Mouse (Mus musculus): ENCODE results near the gene Pld5. TPM values are rescaled to one million over a fixed set of nuclear protein-coding genes. Genes with fewer than 3 reads are reported as not detected.

Gene Pld5
- 0.55 and 0.60 TPM in 2 replicates for polyA plus RNA-seq (2016; fragmentation: Nextera tagmentation; extraction: Ambion mirVana)

DNA sequence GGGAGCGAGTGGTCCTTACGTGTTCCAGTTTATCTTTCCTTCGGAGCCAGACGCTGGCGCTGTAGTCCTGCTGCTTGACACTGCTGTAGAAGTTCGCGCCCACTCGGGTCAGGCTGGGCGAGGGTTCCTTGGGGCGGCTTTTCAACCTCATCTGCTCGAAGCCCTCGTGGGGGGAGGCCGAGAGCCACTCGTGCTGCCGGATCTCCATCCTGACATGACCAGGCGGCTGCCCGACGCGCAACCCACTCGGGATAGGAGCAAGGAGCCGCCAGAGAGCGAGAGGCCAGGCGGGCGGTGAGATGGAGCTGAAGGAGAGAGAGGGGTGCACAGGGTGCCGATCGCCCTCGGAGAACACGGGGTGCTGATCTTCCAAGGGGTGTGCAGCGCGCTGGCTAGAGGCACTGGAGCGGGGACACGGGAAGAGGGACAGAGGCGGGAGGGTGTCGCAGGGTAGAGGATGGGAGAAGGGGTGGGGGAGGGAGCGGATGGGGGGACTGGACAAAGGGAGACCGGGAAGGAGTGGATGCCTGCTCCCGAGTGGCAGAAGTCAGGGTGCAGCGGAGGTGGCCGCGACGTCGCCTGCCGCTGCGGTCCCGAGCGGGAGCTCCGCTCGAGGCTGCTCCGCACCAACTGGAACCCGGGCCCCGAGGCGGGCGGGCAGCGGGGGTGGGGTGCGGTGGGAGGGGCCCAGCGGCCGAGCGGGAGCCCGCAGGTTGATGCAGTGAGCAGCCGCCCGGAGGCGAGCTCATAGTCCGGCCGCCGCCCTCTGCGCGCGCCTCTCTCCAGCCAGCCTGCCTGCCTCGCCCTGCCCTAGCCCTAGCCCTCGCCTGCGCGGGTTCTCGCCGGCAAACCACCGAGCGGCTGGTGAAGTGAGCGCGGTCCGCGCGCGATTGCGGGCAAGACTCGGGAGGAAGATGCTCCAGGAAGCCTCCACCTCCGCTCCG is at the start of gene Pld5:
Gene Pld5 (minus strand): TSS at position 646 of the 944 bp plus-strand sequence.
- Histone ChIP-seq H3K4me2 (peak within 1 kb of the TSS; percentile 100), H3K36me3 (no peaks in the 10 kb centered on the region), H3K4me1 (replicated peaks) (peaks cover 12% of the 10 kb centered on the region), H3K4me3 (peak within 1 kb of the TSS; percentile 78), H3K9ac (peak within 1 kb of the TSS; percentile 69), H3K27ac (ENCODE audit: poor library complexity, severe bottlenecking) (no peak within 1 kb of the TSS), H3K27me3 (replicated peaks) (peaks cover 45% of the 10 kb centered on the region), H3K9me3 (replicated peaks) (no peaks in the 10 kb centered on the region)
- peak; percentile 73 for ATAC-seq (ENCODE audit: insufficient number of reproducible peaks, low FRiP score)
- 2% methylated on average over 60 of the region's 86 CpGs for WGBS

DNA sequence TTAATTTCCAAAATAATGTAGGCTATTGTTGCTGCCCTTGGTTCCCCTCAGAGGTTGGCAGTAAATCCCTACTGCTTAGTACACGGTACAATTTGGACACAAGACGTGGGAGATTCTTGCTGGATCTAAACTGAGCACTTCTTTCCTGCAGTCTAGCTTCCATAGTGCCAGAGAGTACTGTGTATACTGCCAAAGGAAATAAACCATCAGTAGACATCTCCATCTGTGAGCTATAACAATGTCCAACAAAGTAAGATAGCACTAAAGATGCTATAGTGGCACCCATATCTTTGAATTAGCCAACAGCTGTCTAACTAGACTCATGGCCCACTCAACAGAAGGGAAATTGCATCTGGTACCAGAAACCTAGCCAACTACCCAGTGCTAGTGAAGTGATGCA is 40.0 kb upstream of the Pld5 start:
- no peaks in the 10 kb centered on the region for H3K9me3 ChIP-seq (replicated peaks)
- H3K4me3 ChIP-seq, result no peak overlapping the region
- H3K27me3 ChIP-seq (replicated peaks), result no peaks in the 10 kb centered on the region
- no peak overlapping the region for H3K27ac ChIP-seq (ENCODE audit: poor library complexity, severe bottlenecking)
- no peak overlapping the region for H3K4me2 ChIP-seq
- no peaks in the 10 kb centered on the region for H3K4me1 ChIP-seq (replicated peaks)
- 69% methylated on average over 2 of the region's 2 CpGs for WGBS
- no peak overlapping the region for H3K9ac ChIP-seq
- no peak for ATAC-seq (ENCODE audit: insufficient number of reproducible peaks, low FRiP score)
- no peaks in the 10 kb centered on the region for H3K36me3 ChIP-seq

DNA sequence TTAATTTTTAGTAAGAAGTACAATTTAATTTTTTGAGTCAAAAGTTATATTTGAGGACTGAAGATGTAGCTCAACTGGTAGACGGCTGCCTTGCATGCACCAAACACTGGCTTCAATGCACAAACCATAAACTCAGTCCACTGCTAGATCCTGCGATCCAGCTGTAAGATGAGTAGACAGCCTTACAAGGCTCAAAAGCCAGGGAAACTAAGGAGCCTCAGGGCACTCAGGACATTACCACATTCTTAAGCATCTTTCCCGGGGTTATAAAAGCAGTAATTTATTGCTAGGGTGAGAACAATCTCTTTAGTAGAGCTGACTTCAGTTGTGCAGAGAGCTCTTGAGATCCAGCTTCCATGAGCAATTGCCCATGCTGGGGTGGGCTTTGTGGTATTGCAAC is 35.1 kb upstream of the Pld5 start:
- H3K9me3 ChIP-seq (replicated peaks), result no peaks in the 10 kb centered on the region
- no peak for ATAC-seq (ENCODE audit: insufficient number of reproducible peaks, low FRiP score)
- H3K36me3 ChIP-seq, result no peaks in the 10 kb centered on the region
- no peak overlapping the region for H3K4me2 ChIP-seq
- H3K27me3 ChIP-seq (replicated peaks), result no peaks in the 10 kb centered on the region
- H3K4me1 ChIP-seq (replicated peaks), result no peaks in the 10 kb centered on the region
- H3K4me3 ChIP-seq, result no peak overlapping the region
- no peak overlapping the region for H3K9ac ChIP-seq
- 81% methylated on average over 3 of the region's 3 CpGs for WGBS
- H3K27ac ChIP-seq (ENCODE audit: poor library complexity, severe bottlenecking), result no peak overlapping the region

- Histone ChIP-seq H3K36me3 (no peaks in the 10 kb centered on the region), H3K27ac (ENCODE audit: poor library complexity, severe bottlenecking) (no peak overlapping the region), H3K4me1 (replicated peaks) (no peaks in the 10 kb centered on the region), H3K4me2 (no peak overlapping the region), H3K4me3 (no peak overlapping the region), H3K9ac (no peak overlapping the region), H3K9me3 (replicated peaks) (no peaks in the 10 kb centered on the region), H3K27me3 (replicated peaks) (no peaks in the 10 kb centered on the region)
- ATAC-seq (ENCODE audit: insufficient number of reproducible peaks, low FRiP score), result no peak
- 81% methylated on average over 5 of the region's 5 CpGs for WGBS
Observed at GRCm38 (mm10) chr1:176289396-176289795, 14.3 kb upstream of the Pld5 start.

DNA sequence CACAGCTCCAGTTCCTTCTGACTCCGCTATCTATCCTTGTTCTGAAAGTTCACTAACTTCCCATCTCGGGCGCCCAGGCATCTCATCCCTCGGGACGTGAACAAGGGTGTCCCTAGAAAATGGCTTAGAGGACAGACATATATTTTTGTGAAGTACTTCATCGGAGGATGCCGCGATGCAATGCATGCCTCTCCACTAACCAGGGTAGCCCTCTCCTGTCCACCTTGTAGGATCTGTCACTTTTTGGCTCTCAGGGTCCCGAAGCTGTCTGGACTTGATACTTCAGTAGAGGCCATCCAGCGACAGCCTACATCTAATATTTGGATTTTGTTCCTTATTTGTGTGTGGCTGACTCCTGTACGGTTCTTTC is 484 bp upstream of the Pld5 start:
- H3K4me3 ChIP-seq, result peak overlapping the region; percentile 78
- no peaks in the 10 kb centered on the region for H3K36me3 ChIP-seq
- peaks cover 45% of the 10 kb centered on the region for H3K27me3 ChIP-seq (replicated peaks)
- no peak for ATAC-seq (ENCODE audit: insufficient number of reproducible peaks, low FRiP score)
- no peak overlapping the region for H3K27ac ChIP-seq (ENCODE audit: poor library complexity, severe bottlenecking)
- peaks cover 12% of the 10 kb centered on the region for H3K4me1 ChIP-seq (replicated peaks)
- WGBS, result 13% methylated on average over 11 of the region's 11 CpGs
- peak overlapping the region; percentile 100 for H3K4me2 ChIP-seq
- H3K9ac ChIP-seq, result peak overlapping the region; percentile 69
- H3K9me3 ChIP-seq (replicated peaks), result no peaks in the 10 kb centered on the region

DNA sequence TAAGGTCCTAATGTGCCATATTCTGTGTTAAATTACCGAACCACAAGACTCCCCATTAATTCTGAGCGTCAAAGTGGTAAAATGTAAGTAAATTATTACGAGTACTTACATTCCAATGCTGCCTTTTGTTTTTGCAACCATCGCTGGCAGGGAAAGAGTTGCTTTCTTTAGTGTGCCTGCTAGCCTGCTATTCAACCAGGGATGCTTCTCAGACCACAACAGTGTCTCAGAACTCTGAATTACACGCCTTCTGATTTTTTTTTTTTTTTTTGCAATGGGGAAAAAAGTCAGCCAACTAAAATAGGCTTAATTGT is 26.4 kb downstream of the Pld5 start:
- Histone ChIP-seq H3K4me3 (no peak overlapping the region), H3K9ac (no peak overlapping the region), H3K4me2 (no peak overlapping the region), H3K9me3 (replicated peaks) (no peaks in the 10 kb centered on the region), H3K4me1 (replicated peaks) (peaks cover 11% of the 10 kb centered on the region; the same call in 1 of the 2 replicates), H3K27me3 (replicated peaks) (no peaks in the 10 kb centered on the region), H3K36me3 (no peaks in the 10 kb centered on the region), H3K27ac (ENCODE audit: poor library complexity, severe bottlenecking) (peak overlapping the region; percentile 66)
- ATAC-seq (ENCODE audit: insufficient number of reproducible peaks, low FRiP score), result no peak
- 62% methylated on average over 5 of the region's 5 CpGs for WGBS

- Histone ChIP-seq H3K4me3 (no peak overlapping the region), H3K27me3 (replicated peaks) (no peaks in the 10 kb centered on the region), H3K4me2 (peak overlapping the region; percentile 38), H3K4me1 (replicated peaks) (peaks cover 11% of the 10 kb centered on the region; the same call in 1 of the 2 replicates), H3K9me3 (replicated peaks) (no peaks in the 10 kb centered on the region), H3K9ac (no peak overlapping the region), H3K27ac (ENCODE audit: poor library complexity, severe bottlenecking) (peak overlapping the region; percentile 42), H3K36me3 (no peaks in the 10 kb centered on the region)
- WGBS, result 71% methylated on average over 9 of the region's 9 CpGs
- ATAC-seq (ENCODE audit: insufficient number of reproducible peaks, low FRiP score), result no peak
Observed at GRCm38 (mm10) chr1:176247885-176248716, 27.0 kb downstream of the Pld5 start.

DNA sequence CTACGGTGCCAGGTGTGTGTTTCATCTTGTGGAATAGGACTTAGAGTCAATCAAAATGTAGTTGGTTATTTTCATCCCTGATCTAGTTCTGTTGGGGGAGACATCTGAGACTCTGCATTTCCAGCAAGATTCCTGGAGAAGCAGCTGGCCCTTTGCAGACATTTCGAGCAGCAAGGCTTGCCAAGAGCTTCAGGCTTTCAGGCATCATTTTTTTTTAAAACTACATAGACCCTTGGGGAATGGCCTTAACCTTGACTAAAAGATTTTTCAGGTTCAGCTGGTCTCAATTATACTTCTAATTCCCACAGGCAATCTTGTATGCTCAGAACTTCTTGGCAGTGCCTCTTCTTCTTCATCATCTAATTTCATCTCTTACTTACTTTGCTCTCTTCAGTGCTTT is 35.9 kb downstream of the Pld5 start:
- no peaks in the 10 kb centered on the region for H3K4me1 ChIP-seq (replicated peaks)
- H3K4me3 ChIP-seq, result no peak overlapping the region
- no peaks in the 10 kb centered on the region for H3K36me3 ChIP-seq
- 73% methylated on average over 2 of the region's 2 CpGs for WGBS
- H3K9me3 ChIP-seq (replicated peaks), result no peaks in the 10 kb centered on the region
- H3K27me3 ChIP-seq (replicated peaks), result no peaks in the 10 kb centered on the region
- H3K4me2 ChIP-seq, result no peak overlapping the region
- ATAC-seq (ENCODE audit: insufficient number of reproducible peaks, low FRiP score), result no peak
- H3K27ac ChIP-seq (ENCODE audit: poor library complexity, severe bottlenecking), result no peak overlapping the region
- H3K9ac ChIP-seq, result no peak overlapping the region

- 78% methylated on average over 10 of the region's 10 CpGs for WGBS
- Histone ChIP-seq H3K4me2 (no peak overlapping the region), H3K4me3 (no peak overlapping the region), H3K9ac (no peak overlapping the region), H3K27me3 (replicated peaks) (no peaks in the 10 kb centered on the region), H3K9me3 (replicated peaks) (no peaks in the 10 kb centered on the region), H3K36me3 (no peaks in the 10 kb centered on the region), H3K27ac (ENCODE audit: poor library complexity, severe bottlenecking) (no peak overlapping the region), H3K4me1 (replicated peaks) (no peaks in the 10 kb centered on the region)
- ATAC-seq (ENCODE audit: insufficient number of reproducible peaks, low FRiP score), result no peak
Observed at GRCm38 (mm10) chr1:176223794-176224193, 51.3 kb downstream of the Pld5 start.

GRCm38 (mm10) chr1:176223196-176223595 is 51.9 kb downstream of the Pld5 start:
- no peak overlapping the region for H3K27ac ChIP-seq (ENCODE audit: poor library complexity, severe bottlenecking)
- no peaks in the 10 kb centered on the region for H3K4me1 ChIP-seq (replicated peaks)
- no peaks in the 10 kb centered on the region for H3K9me3 ChIP-seq (replicated peaks)
- H3K36me3 ChIP-seq, result no peaks in the 10 kb centered on the region
- no peak overlapping the region for H3K9ac ChIP-seq
- ATAC-seq (ENCODE audit: insufficient number of reproducible peaks, low FRiP score), result no peak
- 0 out of 2 replicates have a peak overlapping the region, but pooled peaks have one; percentile 17 for H3K4me2 ChIP-seq
- 6% methylated on average over 12 of the region's 12 CpGs for WGBS
- no peaks in the 10 kb centered on the region for H3K27me3 ChIP-seq (replicated peaks)
- H3K4me3 ChIP-seq, result no peak overlapping the region

DNA sequence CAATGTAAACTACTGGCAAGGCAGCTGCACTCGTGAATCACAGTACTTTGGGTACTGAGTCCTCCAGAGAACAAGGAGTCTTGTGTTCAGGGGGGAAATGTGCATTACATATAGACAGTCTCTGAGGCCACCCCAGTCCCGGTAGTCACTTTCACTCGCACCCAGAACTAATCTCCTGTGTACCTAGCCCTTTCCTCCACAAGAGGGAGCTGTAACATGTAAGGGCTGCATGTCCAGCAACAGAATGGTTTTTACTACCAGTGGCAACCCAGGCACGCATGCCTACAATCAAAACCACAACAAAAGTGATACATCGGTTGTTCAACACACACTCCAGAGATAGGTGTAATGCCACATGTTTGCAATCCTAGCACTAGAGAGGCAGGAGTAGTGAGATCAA is 56.9 kb downstream of the Pld5 start:
- no peaks in the 10 kb centered on the region for H3K27me3 ChIP-seq (replicated peaks)
- H3K9ac ChIP-seq, result no peak overlapping the region
- no peak overlapping the region for H3K27ac ChIP-seq (ENCODE audit: poor library complexity, severe bottlenecking)
- no peaks in the 10 kb centered on the region for H3K9me3 ChIP-seq (replicated peaks)
- H3K4me2 ChIP-seq, result no peak overlapping the region
- no peak overlapping the region for H3K4me3 ChIP-seq
- ATAC-seq (ENCODE audit: insufficient number of reproducible peaks, low FRiP score), result no peak
- 79% methylated on average over 5 of the region's 5 CpGs for WGBS
- H3K36me3 ChIP-seq, result no peaks in the 10 kb centered on the region
- peaks cover 8% of the 10 kb centered on the region for H3K4me1 ChIP-seq (replicated peaks)

Measured in heart, embryonic 12.5 days (tissue).